Mouse (Mus musculus): Measurements from ENCODE around the gene Neurl3. TPM values are rescaled to one million over a fixed set of nuclear protein-coding genes. Genes with fewer than 3 reads are reported as not detected.

The Neurl3 gene
- total and polyA plus RNA-seq, 3 experiments: 0.08 to 0.09 (median 0.08) TPM

DNA sequence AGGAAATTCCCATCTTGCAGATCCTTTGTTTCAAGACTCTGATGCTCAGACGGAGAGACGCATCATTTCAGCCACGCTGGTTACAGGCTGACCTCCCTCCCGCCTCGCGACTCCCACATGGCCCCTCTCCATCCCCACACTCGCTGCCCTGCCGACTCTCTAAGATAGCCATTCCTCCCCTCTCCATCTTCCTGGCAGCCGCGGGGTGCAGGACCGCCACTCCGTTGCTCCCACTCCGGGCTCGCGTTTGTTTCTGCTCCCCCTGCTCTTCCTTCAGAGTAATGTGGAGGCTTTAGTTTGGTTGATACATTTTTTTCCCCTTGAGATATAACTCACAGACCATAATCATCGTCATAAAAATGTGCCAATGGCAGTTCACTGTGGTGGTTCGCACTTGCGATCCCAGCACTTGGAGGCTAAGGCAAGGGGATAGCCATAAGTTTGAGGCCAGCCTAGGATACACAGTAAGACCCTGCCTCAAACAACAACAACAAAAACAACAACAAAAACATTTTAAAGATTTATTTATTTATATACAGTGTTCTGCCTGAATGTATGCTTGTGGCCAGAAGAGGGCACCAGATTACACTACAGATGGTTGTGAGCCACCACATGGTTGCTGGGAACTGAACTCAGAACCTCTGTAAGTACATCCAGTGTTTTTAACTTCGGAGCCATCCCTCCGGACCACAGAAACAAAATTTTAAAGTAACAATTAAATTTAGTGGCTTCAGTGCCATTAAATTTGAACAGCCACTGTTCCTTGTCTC lies 18.4 kb downstream of the Neurl3 start:
- no peak overlapping the region for H3K4me2 ChIP-seq (ENCODE audit: insufficient read depth, low read depth, poor library complexity, severe bottlenecking)
- peak; percentile 16 for TF ChIP-seq RAD21 (IDR thresholded peaks at IDR 0.05; ENCODE audit: low read depth, low read length)
- no peak for TF ChIP-seq PAX5 (IDR thresholded peaks at IDR 0.05; ENCODE audit: low read length)
- peak in 1 of 2 experiments; percentile 31; a peak in 2 of 4 replicates for TF ChIP-seq CTCF (conservative IDR thresholded peaks at IDR 0.05 in 1 of 2, IDR thresholded peaks at IDR 0.05 in 1 of 2; ENCODE audit: low read depth in 2 of 2, low read length in 2 of 2)
- no peak for TF ChIP-seq E2F4 (IDR thresholded peaks at IDR 0.05; ENCODE audit: insufficient replicate concordance, low read depth, low read length)
- no peaks in the 10 kb centered on the region for H3K79me2 ChIP-seq (replicated peaks; ENCODE audit: control insufficient read depth, extremely low read depth, insufficient read depth, poor library complexity, severe bottlenecking)
- no peak for DNase-seq (ENCODE audit: extremely low read depth)
- H3K9ac ChIP-seq (ENCODE audit: insufficient read depth, low read depth): no peak overlapping the region
- peaks cover 28% of the 10 kb centered on the region for H3K9me3 ChIP-seq (replicated peaks; ENCODE audit: low read length)
- no peak overlapping the region for H3K4me3 ChIP-seq (replicated peaks in 1 of 3; ENCODE audit: low read depth in 2 of 3, low read length in 2 of 3, poor library complexity in 1 of 3)
- in situ Hi-C loops (cut with MboI; ENCODE audit: low pct_ligation_motif_present, low pct_unique_long_range_greater_than_20kb, low sequenced_read_pairs) (loop anchor here (25.0 kb wide), 1 partner anchor 419 kb away; no protein-coding TSS in a partner anchor), dilution Hi-C loops (cut with MboI; ENCODE audit: extremely low pct_ligation_motif_present, extremely low pct_unique_long_range_greater_than_20kb, low sequenced_read_pairs) (no loop called here)
- peaks cover 10 to 34% of the 10 kb centered on the region in 2 experiments for H3K4me1 ChIP-seq (ENCODE audit: control insufficient read depth in 1 of 2, insufficient read depth in 2 of 2)
- no peak overlapping the region for H3K27ac ChIP-seq (ENCODE audit: insufficient read depth, low read depth)
- H3K36me3 ChIP-seq (replicated peaks in 1 of 2; ENCODE audit: control insufficient read depth in 1 of 2, insufficient read depth in 1 of 2, low read length in 1 of 2): no peaks in the 10 kb centered on the region
- peaks cover 7% of the 10 kb centered on the region for H3K27me3 ChIP-seq (replicated peaks)

- no peak for DNase-seq (ENCODE audit: extremely low read depth)
- no peak overlapping the region for H3K9ac ChIP-seq (ENCODE audit: insufficient read depth, low read depth)
Measured at GRCm38 (mm10) chr1:36254635-36255360, 19.7 kb downstream of the Neurl3 start.

DNA sequence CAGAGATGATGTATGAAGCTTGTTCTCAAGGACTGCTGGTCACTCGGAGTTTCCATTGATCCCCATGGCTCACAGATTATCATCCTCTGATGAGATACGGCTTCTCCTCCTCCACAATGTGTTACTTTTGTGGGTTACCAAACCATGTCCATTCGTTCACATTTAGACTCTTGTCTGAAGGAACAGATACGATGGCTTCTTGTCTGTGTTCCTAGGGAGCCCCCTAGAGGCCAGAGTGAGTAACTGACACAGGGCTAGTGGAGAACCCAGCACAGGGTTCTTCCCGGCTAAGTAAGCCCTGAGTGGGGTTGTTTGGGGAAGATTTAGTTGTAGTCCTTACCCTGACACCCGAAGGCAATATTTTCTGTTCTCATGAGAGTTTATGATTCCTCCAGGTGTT lies 21.7 kb downstream of the Neurl3 start:
- dilution Hi-C loops (cut with MboI; ENCODE audit: extremely low pct_ligation_motif_present, extremely low pct_unique_long_range_greater_than_20kb, low sequenced_read_pairs) (no loop called here), in situ Hi-C loops (cut with MboI; ENCODE audit: low pct_ligation_motif_present, low pct_unique_long_range_greater_than_20kb, low sequenced_read_pairs) (loop anchor here (25.0 kb wide), 1 partner anchor 415 kb away; no protein-coding TSS in a partner anchor)
- peaks cover 18% of the 10 kb centered on the region for H3K9me3 ChIP-seq (replicated peaks; ENCODE audit: low read length)
- H3K27me3 ChIP-seq (replicated peaks): peaks cover 3% of the 10 kb centered on the region
- peak; percentile 87 for DNase-seq (ENCODE audit: extremely low read depth)
- H3K4me1 ChIP-seq (ENCODE audit: control insufficient read depth in 1 of 2, insufficient read depth in 2 of 2): peaks cover 10 to 45% of the 10 kb centered on the region in 2 experiments
- TF ChIP-seq MEF2A (IDR thresholded peaks at IDR 0.05; ENCODE audit: borderline replicate concordance, low read depth, low read length): no peak
- TF ChIP-seq SMC3 (IDR thresholded peaks at IDR 0.05; ENCODE audit: low read depth, low read length): peak; percentile 83
- no peak for TF ChIP-seq TCF12 (IDR thresholded peaks at IDR 0.05; ENCODE audit: low read depth, low read length)
- TF ChIP-seq ZC3H11A (IDR thresholded peaks at IDR 0.05; ENCODE audit: low read depth, low read length): peak; percentile 19
- peak; percentile 98 for TF ChIP-seq RAD21 (IDR thresholded peaks at IDR 0.05; ENCODE audit: low read depth, low read length)
- TF ChIP-seq IRF4 (IDR thresholded peaks at IDR 0.05; ENCODE audit: low read depth, low read length): no peak
- no peak for TF ChIP-seq E2F4 (IDR thresholded peaks at IDR 0.05; ENCODE audit: insufficient replicate concordance, low read depth, low read length)
- TF ChIP-seq RCOR1 (conservative IDR thresholded peaks at IDR 0.05; ENCODE audit: low read depth, low read length): no peak
- peak; percentile 92 to 94 for TF ChIP-seq CTCF (conservative IDR thresholded peaks at IDR 0.05 in 1 of 2, IDR thresholded peaks at IDR 0.05 in 1 of 2; ENCODE audit: low read depth in 2 of 2, low read length in 2 of 2)
- TF ChIP-seq CHD2 (IDR thresholded peaks at IDR 0.05; ENCODE audit: low read length): no peak
- TF ChIP-seq MXI1 (IDR thresholded peaks at IDR 0.05; ENCODE audit: low read depth, low read length): no peak
- TF ChIP-seq POLR2AphosphoS2 (IDR thresholded peaks at IDR 0.05; ENCODE audit: low read depth, low read length): no peak
- no peak overlapping the region for H3K9ac ChIP-seq (ENCODE audit: insufficient read depth, low read depth)
- H3K79me2 ChIP-seq (replicated peaks; ENCODE audit: control insufficient read depth, extremely low read depth, insufficient read depth, poor library complexity, severe bottlenecking): no peaks in the 10 kb centered on the region
- no peaks in the 10 kb centered on the region for H3K36me3 ChIP-seq (replicated peaks in 1 of 2; ENCODE audit: control insufficient read depth in 1 of 2, insufficient read depth in 1 of 2, low read length in 1 of 2)
- H3K4me3 ChIP-seq (replicated peaks in 1 of 3; ENCODE audit: low read depth in 2 of 3, low read length in 2 of 3, poor library complexity in 1 of 3): no peak overlapping the region
- H3K27ac ChIP-seq (ENCODE audit: insufficient read depth, low read depth): no peak overlapping the region
- H3K4me2 ChIP-seq (ENCODE audit: insufficient read depth, low read depth, poor library complexity, severe bottlenecking): no peak overlapping the region

More at GRCm38 (mm10) chr1:36254635-36255360, 19.7 kb downstream of the Neurl3 start:
- peaks cover 3% of the 10 kb centered on the region for H3K27me3 ChIP-seq (replicated peaks)
- no peak overlapping the region for H3K27ac ChIP-seq (ENCODE audit: insufficient read depth, low read depth)
- in situ Hi-C loops (cut with MboI; ENCODE audit: low pct_ligation_motif_present, low pct_unique_long_range_greater_than_20kb, low sequenced_read_pairs): loop anchor here (25.0 kb wide), 1 partner anchor 417 kb away; no protein-coding TSS in a partner anchor
- peaks cover 28% of the 10 kb centered on the region for H3K9me3 ChIP-seq (replicated peaks; ENCODE audit: low read length)
- H3K79me2 ChIP-seq (replicated peaks; ENCODE audit: control insufficient read depth, extremely low read depth, insufficient read depth, poor library complexity, severe bottlenecking): no peaks in the 10 kb centered on the region
- peak in 1 of 2 experiments; percentile 37; a peak in 2 of 4 replicates for TF ChIP-seq CTCF (conservative IDR thresholded peaks at IDR 0.05 in 1 of 2, IDR thresholded peaks at IDR 0.05 in 1 of 2; ENCODE audit: low read depth in 2 of 2, low read length in 2 of 2)
- peak; percentile 14; the same call in 1 of the 2 replicates for TF ChIP-seq BHLHE40 (IDR thresholded peaks at IDR 0.05; ENCODE audit: low read depth, low read length)
- TF ChIP-seq ETS1 (conservative IDR thresholded peaks at IDR 0.05; ENCODE audit: low read depth, low read length): peak; percentile 44; the same call in 1 of the 2 replicates
- TF ChIP-seq MEF2A (IDR thresholded peaks at IDR 0.05; ENCODE audit: borderline replicate concordance, low read depth, low read length): 0 out of 2 replicates have a peak, but pooled peaks have one; percentile 12
- TF ChIP-seq TCF12 (IDR thresholded peaks at IDR 0.05; ENCODE audit: low read depth, low read length): peak; percentile 34; the same call in 1 of the 2 replicates
- TF ChIP-seq MAZ (IDR thresholded peaks at IDR 0.05; ENCODE audit: low read depth, low read length): no peak
- peak; percentile 40; the same call in 1 of the 2 replicates for TF ChIP-seq IRF4 (IDR thresholded peaks at IDR 0.05; ENCODE audit: low read depth, low read length)
- TF ChIP-seq E2F4 (IDR thresholded peaks at IDR 0.05; ENCODE audit: insufficient replicate concordance, low read depth, low read length): no peak
- peak; percentile 24; the same call in 1 of the 2 replicates for TF ChIP-seq SMC3 (IDR thresholded peaks at IDR 0.05; ENCODE audit: low read depth, low read length)
- dilution Hi-C loops (cut with MboI; ENCODE audit: extremely low pct_ligation_motif_present, extremely low pct_unique_long_range_greater_than_20kb, low sequenced_read_pairs): no loop called here
- no peaks in the 10 kb centered on the region for H3K36me3 ChIP-seq (replicated peaks in 1 of 2; ENCODE audit: control insufficient read depth in 1 of 2, insufficient read depth in 1 of 2, low read length in 1 of 2)
- peaks cover 10 to 41% of the 10 kb centered on the region in 2 experiments for H3K4me1 ChIP-seq (ENCODE audit: control insufficient read depth in 1 of 2, insufficient read depth in 2 of 2)
- no peak overlapping the region for H3K4me2 ChIP-seq (ENCODE audit: insufficient read depth, low read depth, poor library complexity, severe bottlenecking)
- no peak overlapping the region for H3K4me3 ChIP-seq (replicated peaks in 1 of 3; ENCODE audit: low read depth in 2 of 3, low read length in 2 of 3, poor library complexity in 1 of 3)
